Mouse (Mus musculus) megakaryocyte, adult 5-6 weeks (primary cell): ENCODE measurements around the gene Lgals4. TPM values are rescaled to one million over a fixed set of nuclear protein-coding genes. Genes with fewer than 3 reads are reported as not detected.

Experiments
- ATAC-seq: 2 replicates; pipeline ENCODE4 v1.8.0; 2016; ENCODE audit warnings: mild to moderate bottlenecking, inconsistent platforms; ENCODE audit not compliant: poor library complexity, severe bottlenecking
- total RNA-seq, 2 experiments: library from RNA; stranded (forward) in 1 of 2; stranded (reverse) in 1 of 2; fragments of 153-499, 151-499 nt in 1 of 2; fragments of 221-1000, 200-1000 nt in 1 of 2; gene quantifications; 2 replicates each; pipeline versions ENCODE4 v1.2.3 to v1.2.4; 2015 to 2017

Lgals4 gene
- total RNA-seq, 2 experiments from 2014 or later: 3.1 to 5.9 TPM

- ATAC-seq: no peak
Observed at GRCm38 (mm10) chr7:28821261-28821831, 12.3 kb upstream of the Lgals4 start.

GRCm38 (mm10) chr7:28822556-28822955, 11.1 kb upstream of the Lgals4 start:
- no peak for ATAC-seq

GRCm38 (mm10) chr7:28822993-28823903, 10.4 kb upstream of the Lgals4 start:
- ATAC-seq: no peak

- ATAC-seq: no peak
Observed at GRCm38 (mm10) chr7:28823932-28824331, 9.7 kb upstream of the Lgals4 start.

- ATAC-seq: peak; percentile 98
Observed at GRCm38 (mm10) chr7:28824941-28825685, 8.5 kb upstream of the Lgals4 start, which contains the start of gene Ech1. Ech1 (plus strand) TSS chr7:28825217.

GRCm38 (mm10) chr7:28825686-28826401, 7.8 kb upstream of the Lgals4 start:
- 0 out of 2 replicates have a peak, but pooled peaks have one; percentile 10 for ATAC-seq

- no peak for ATAC-seq
Observed at GRCm38 (mm10) chr7:28826402-28826772, 7.3 kb upstream of the Lgals4 start.

- ATAC-seq: no peak
Observed at GRCm38 (mm10) chr7:28827338-28827737, 6.3 kb upstream of the Lgals4 start.

GRCm38 (mm10) chr7:28829821-28830220, 3.8 kb upstream of the Lgals4 start:
- ATAC-seq: no peak

- ATAC-seq: no peak
Observed at GRCm38 (mm10) chr7:28830981-28831380, 2.7 kb upstream of the Lgals4 start.

GRCm38 (mm10) chr7:28831411-28832125, 2.1 kb upstream of the Lgals4 start:
- ATAC-seq: no peak

- ATAC-seq: peak; percentile 84
Observed at GRCm38 (mm10) chr7:28832137-28832536, 1.5 kb upstream of the Lgals4 start.

- ATAC-seq: no peak
Observed at GRCm38 (mm10) chr7:28836936-28837335, 3.3 kb downstream of the Lgals4 start.

GRCm38 (mm10) chr7:28838331-28838730, 4.7 kb downstream of the Lgals4 start:
- peak; percentile 97 for ATAC-seq

GRCm38 (mm10) chr7:28847273-28847672, 13.6 kb downstream of the Lgals4 start:
- no peak for ATAC-seq

- no peak for ATAC-seq
Observed at GRCm38 (mm10) chr7:28849700-28850236, 16.1 kb downstream of the Lgals4 start.

GRCm38 (mm10) chr7:28850642-28851041, 17.0 kb downstream of the Lgals4 start:
- ATAC-seq: no peak

GRCm38 (mm10) chr7:28859953-28860352, 26.3 kb downstream of the Lgals4 start:
- ATAC-seq: no peak

GRCm38 (mm10) chr7:28860898-28861297, 27.2 kb downstream of the Lgals4 start:
- no peak for ATAC-seq
